Mouse (Mus musculus) hindbrain, embryonic 14.5 days (tissue): ENCODE measurements around the gene Trpc4ap. TPM values are rescaled to one million over a fixed set of nuclear protein-coding genes. Genes with fewer than 3 reads are reported as not detected.
"Not testable (repeated sequence)": the region's sequence is repeated elsewhere in the genome, so short reads cannot be mapped to it uniquely, and the experiment has no call there.

ENCODE experiments used
- ATAC-seq: fragments of 200-750 bp; cut with Nextera tagmentation; 2 replicates; pipeline ENCODE4 v1.8.0; 2017; ENCODE audit warnings: moderate number of reproducible peaks, mild to moderate bottlenecking, moderate TSS enrichment, moderate library complexity; ENCODE audit not compliant: low FRiP score
- DNase-seq: peaks from one replicate; pipeline ENCODE4 v3.0.0-alpha.2; 2015; ENCODE audit warnings: low spot score
- H3K27ac ChIP-seq: fragments of 300-500 bp; sonication (generic); 2 replicates; pipeline ENCODE4 v1.5.1; 2014; ENCODE audit warnings: mild to moderate bottlenecking, moderate library complexity
- H3K27me3 ChIP-seq: fragments of 300-500 bp; sonication (generic); 2 replicates; pipeline ENCODE4 v1.6.1; 2014; ENCODE audit warnings: mild to moderate bottlenecking, low read length, mixed read lengths; ENCODE audit not compliant: control insufficient read depth, insufficient read depth
- H3K36me3 ChIP-seq: fragments of 300-500 bp; sonication (generic); replicated peaks from 2 replicates; pipeline ENCODE4 v1.6.1; 2014; ENCODE audit not compliant: control insufficient read depth, insufficient read depth
- H3K4me1 ChIP-seq: fragments of 300-500 bp; sonication (generic); replicated peaks from 2 replicates; pipeline ENCODE4 v1.6.1; 2014; ENCODE audit warnings: antibody characterized with exemption, low read length, mixed read lengths; ENCODE audit not compliant: control insufficient read depth, insufficient read depth
- H3K4me2 ChIP-seq: fragments of 300-500 bp; sonication (generic); replicated peaks from 2 replicates; pipeline ENCODE4 v1.6.1; 2014; ENCODE audit warnings: mild to moderate bottlenecking, moderate library complexity
- H3K4me3 ChIP-seq: fragments of 300-500 bp; sonication (generic); replicated peaks from 2 replicates; pipeline ENCODE4 v1.5.1; 2014; ENCODE audit warnings: mild to moderate bottlenecking, low read length
- H3K9ac ChIP-seq: fragments of 300-500 bp; sonication (generic); 2 replicates; pipeline ENCODE4 v1.6.1; 2014
- H3K9me3 ChIP-seq: fragments of 300-500 bp; sonication (generic); 2 replicates; pipeline ENCODE4 v1.6.1; 2016; ENCODE audit warnings: low read length; ENCODE audit not compliant: control insufficient read depth
- WGBS: fragments of 180-500 bp; shearing (Covaris S2); extraction: QIAGEN DNeasy Blood & Tissue Kit; methylation state at CpG from one replicate; pipeline ENCODE4 v1.1.7; 2014; 5-methylcytosine and 5-hydroxymethylcytosine counted together
- polyA plus RNA-seq: library from polyadenylated mRNA; unstranded; fragments of >200 nt; fragmentation: Nextera tagmentation; extraction: Ambion mirVana; gene quantifications from 2 replicates; pipeline ENCODE4 v1.2.1, GENCODE M21; 2014

Trpc4ap gene
- polyA plus RNA-seq, 1 experiment from 2014 or later: 163 TPM

GRCm38 (mm10) chr2:155724526-155724925 is 32.3 kb upstream of the Trpc4ap start:
- ATAC-seq: no peak
- Histone ChIP-seq H3K9ac (no peak overlapping the region), H3K36me3 (peaks cover 64% of the 10 kb centered on the region), H3K9me3 (no peaks in the 10 kb centered on the region), H3K4me3 (no peak overlapping the region), H3K27me3 (no peaks in the 10 kb centered on the region), H3K4me2 (no peak overlapping the region), H3K27ac (no peak overlapping the region), H3K4me1 (peaks cover 7% of the 10 kb centered on the region)
- no peak for DNase-seq
- WGBS: 91% methylated on average over 6 of the region's 6 CpGs

GRCm38 (mm10) chr2:155724036-155724435 is 31.9 kb upstream of the Trpc4ap start:
- Histone ChIP-seq H3K4me1 (peaks cover 7% of the 10 kb centered on the region), H3K9ac (no peak overlapping the region), H3K27me3 (no peaks in the 10 kb centered on the region), H3K9me3 (no peaks in the 10 kb centered on the region), H3K4me3 (no peak overlapping the region), H3K27ac (no peak overlapping the region), H3K36me3 (peaks cover 68% of the 10 kb centered on the region), H3K4me2 (no peak overlapping the region)
- no peak for ATAC-seq
- no peak for DNase-seq
- 85% methylated on average over 5 of the region's 5 CpGs for WGBS

GRCm38 (mm10) chr2:155720585-155720984 is 28.4 kb upstream of the Trpc4ap start:
- no peak for ATAC-seq
- H3K9ac ChIP-seq: no peak overlapping the region
- peaks cover 85% of the 10 kb centered on the region for H3K36me3 ChIP-seq
- H3K4me1 ChIP-seq: no peaks in the 10 kb centered on the region
- H3K4me3 ChIP-seq: no peak overlapping the region
- H3K27me3 ChIP-seq: no peaks in the 10 kb centered on the region
- 91% methylated on average over 5 of the region's 5 CpGs for WGBS
- H3K4me2 ChIP-seq: no peak overlapping the region
- no peak overlapping the region for H3K27ac ChIP-seq
- no peak for DNase-seq
- no peaks in the 10 kb centered on the region for H3K9me3 ChIP-seq

- no peaks in the 10 kb centered on the region for H3K9me3 ChIP-seq
- no peaks in the 10 kb centered on the region for H3K4me1 ChIP-seq
- WGBS: 91% methylated on average over 12 of the region's 12 CpGs
- no peaks in the 10 kb centered on the region for H3K27me3 ChIP-seq
- H3K27ac ChIP-seq: no peak overlapping the region
- DNase-seq (no peak), ATAC-seq (no peak)
- no peak overlapping the region for H3K4me2 ChIP-seq
- no peak overlapping the region for H3K4me3 ChIP-seq
- H3K9ac ChIP-seq: no peak overlapping the region
- H3K36me3 ChIP-seq: peaks cover 87% of the 10 kb centered on the region
Observed at GRCm38 (mm10) chr2:155717082-155717990, 25.2 kb upstream of the Trpc4ap start.

- Histone ChIP-seq H3K4me2 (no peak overlapping the region), H3K27me3 (no peaks in the 10 kb centered on the region), H3K27ac (no peak overlapping the region), H3K4me3 (no peak overlapping the region), H3K9me3 (no peaks in the 10 kb centered on the region), H3K36me3 (peaks cover 91% of the 10 kb centered on the region), H3K4me1 (no peaks in the 10 kb centered on the region), H3K9ac (no peak overlapping the region)
- ATAC-seq (no peak), DNase-seq (no peak)
- WGBS: 93% methylated on average over 11 of the region's 11 CpGs
Observed at GRCm38 (mm10) chr2:155710557-155710956, 18.4 kb upstream of the Trpc4ap start.

- ATAC-seq: 0 out of 2 replicates have a peak, but pooled peaks have one; percentile 37
- 78% methylated on average over 4 of the region's 4 CpGs for WGBS
- peaks cover 89% of the 10 kb centered on the region for H3K36me3 ChIP-seq
Observed at GRCm38 (mm10) chr2:155707251-155707650, 15.1 kb upstream of the Trpc4ap start.

GRCm38 (mm10) chr2:155703630-155704029 is 11.4 kb upstream of the Trpc4ap start:
- H3K27ac ChIP-seq: no peak overlapping the region
- H3K4me3 ChIP-seq: no peak overlapping the region
- no peak overlapping the region for H3K4me2 ChIP-seq
- 11% methylated on average over 4 of the region's 4 CpGs for WGBS
- no peak for ATAC-seq
- H3K9me3 ChIP-seq: no peaks in the 10 kb centered on the region
- H3K36me3 ChIP-seq: peaks cover 70% of the 10 kb centered on the region
- DNase-seq: no peak
- 0 out of 2 replicates have a peak overlapping the region, but pooled peaks have one; percentile 11 for H3K9ac ChIP-seq
- H3K27me3 ChIP-seq: no peaks in the 10 kb centered on the region
- no peaks in the 10 kb centered on the region for H3K4me1 ChIP-seq

More at GRCm38 (mm10) chr2:155707251-155707650, 15.1 kb upstream of the Trpc4ap start:
- Histone ChIP-seq H3K9me3 (no peaks in the 10 kb centered on the region), H3K27ac (no peak overlapping the region), H3K27me3 (no peaks in the 10 kb centered on the region), H3K9ac (no peak overlapping the region), H3K4me2 (no peak overlapping the region), H3K4me1 (no peaks in the 10 kb centered on the region), H3K4me3 (no peak overlapping the region)
- no peak for DNase-seq

- no peaks in the 10 kb centered on the region for H3K4me1 ChIP-seq
- H3K4me2 ChIP-seq: no peak overlapping the region
- H3K4me3 ChIP-seq: no peak overlapping the region
- H3K36me3 ChIP-seq: peaks cover 56% of the 10 kb centered on the region
- H3K27ac ChIP-seq: no peak overlapping the region
- H3K9me3 ChIP-seq: no peaks in the 10 kb centered on the region
- 92% methylated on average over 19 of the region's 19 CpGs for WGBS
- no peak overlapping the region for H3K9ac ChIP-seq
- no peaks in the 10 kb centered on the region for H3K27me3 ChIP-seq
- DNase-seq: no peak
- no peak for ATAC-seq
Observed at GRCm38 (mm10) chr2:155701399-155701919, 9.3 kb upstream of the Trpc4ap start.

- WGBS: 92% methylated on average over 6 of the region's 6 CpGs
- H3K9ac ChIP-seq, H3K9me3 ChIP-seq, H3K4me3 ChIP-seq, DNase-seq, H3K27me3 ChIP-seq, H3K4me2 ChIP-seq, H3K4me1 ChIP-seq, ATAC-seq, H3K27ac ChIP-seq: not testable (repeated sequence)
- peaks cover 28% of the 10 kb centered on the region for H3K36me3 ChIP-seq
Observed at GRCm38 (mm10) chr2:155698443-155698842, 6.3 kb upstream of the Trpc4ap start.
